Mouse (Mus musculus): Measurements from ENCODE around the gene Egr2.

Gene Egr2

DNA sequence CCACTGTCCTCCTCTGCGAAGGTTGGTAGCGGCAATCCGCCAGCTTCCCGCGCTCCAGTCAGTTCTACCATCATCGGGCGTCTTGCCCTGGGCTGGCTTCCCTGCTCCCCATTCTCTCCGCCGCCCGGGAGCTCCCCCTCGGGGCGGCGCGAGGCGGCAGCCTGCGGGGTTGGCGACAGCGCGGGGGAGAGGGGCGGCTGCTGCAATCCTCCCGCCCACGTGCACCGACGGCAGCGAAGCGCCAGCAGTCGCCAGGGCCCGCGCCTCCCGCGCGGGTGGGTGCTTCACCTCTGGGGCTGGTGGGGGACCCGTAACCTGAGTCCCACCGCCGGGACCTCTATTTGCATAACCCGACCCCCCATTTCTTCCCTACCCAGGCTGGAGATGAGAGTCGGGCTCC, at the start of gene Egr2:
Gene Egr2 (plus strand): TSS at position 220 of the 400 bp plus-strand sequence.
- no peak for DNase-seq (ENCODE audit: low spot score)

DNA sequence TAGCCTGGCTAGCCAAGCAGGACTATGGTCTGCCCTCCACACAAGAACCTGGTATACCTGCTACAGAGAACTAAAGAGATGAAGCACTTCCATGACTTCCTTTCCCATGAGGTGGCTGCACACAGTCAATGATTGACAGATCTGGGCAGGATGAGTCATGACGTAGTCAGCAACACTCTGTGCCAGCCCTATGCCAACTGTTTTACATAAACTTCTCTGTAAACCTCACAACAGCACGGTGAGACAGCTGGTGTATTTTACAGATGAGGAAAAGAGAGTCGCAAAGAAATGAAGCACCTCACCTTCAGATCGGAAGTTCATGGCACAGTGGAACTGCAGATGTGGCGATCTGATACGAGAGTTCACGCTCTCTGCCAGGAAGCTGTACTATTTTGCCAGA, 47.8 kb upstream of the Egr2 start:
- no peak for DNase-seq (ENCODE audit: low spot score)

DNA sequence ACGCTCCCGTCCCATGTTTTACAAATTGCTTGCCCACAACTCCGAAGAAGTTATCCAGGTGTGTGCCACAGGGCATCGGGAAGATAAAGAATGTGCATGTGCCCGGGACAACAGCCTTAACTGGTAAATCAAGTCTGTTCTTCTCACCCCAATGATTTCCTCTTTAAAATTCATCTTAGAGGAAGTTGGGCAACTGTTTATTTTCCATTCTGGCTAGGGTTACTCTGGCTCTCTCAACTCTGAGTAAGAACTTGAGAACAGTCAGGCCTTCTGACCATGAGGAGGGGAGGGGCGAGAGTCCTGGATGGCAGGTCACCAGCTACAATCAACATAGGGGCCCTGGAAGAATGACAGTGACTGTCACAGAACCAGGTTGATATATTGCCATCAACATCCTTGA, 45.4 kb upstream of the Egr2 start:
- no peak for DNase-seq (ENCODE audit: low spot score)

DNA sequence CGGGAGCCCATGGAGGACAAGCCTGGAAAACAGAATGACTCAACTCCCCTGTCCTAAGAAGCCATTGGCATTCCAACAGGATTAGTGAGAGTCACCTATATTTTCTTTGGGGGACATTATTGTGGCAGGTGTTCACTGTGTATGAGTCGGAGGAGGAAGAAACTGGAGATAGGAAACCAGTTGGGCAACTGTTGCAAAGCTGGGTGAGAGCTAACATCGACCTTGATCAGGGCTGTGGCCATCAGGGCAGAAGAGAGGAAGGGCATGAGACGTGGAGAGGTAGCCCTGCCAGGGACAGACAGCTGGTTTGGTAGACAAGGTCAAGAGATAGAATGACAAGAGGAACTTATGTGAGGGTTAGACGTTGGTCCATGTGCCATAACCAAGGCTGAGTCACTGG, 44.6 kb upstream of the Egr2 start:
- DNase-seq (ENCODE audit: low spot score), result no peak

DNA sequence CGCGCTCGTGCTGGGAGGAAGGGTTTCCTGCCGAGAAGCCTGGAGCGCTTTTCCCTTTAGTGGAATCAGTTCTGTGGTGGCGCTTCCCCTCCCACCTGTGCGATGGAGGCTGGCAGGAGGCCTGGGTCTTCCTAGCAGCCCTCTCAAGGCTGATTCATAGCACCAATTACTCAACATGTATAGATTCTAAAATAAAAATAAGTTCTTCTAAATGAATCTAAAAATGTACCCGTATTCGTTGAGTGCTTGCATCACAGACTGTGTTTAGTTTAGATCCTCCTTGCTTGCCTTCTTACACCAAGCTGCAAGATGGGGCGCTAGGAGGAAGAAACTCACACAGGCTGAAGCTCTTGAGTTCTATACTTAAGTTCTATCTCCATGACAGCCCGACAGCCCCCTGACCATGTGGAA, 43.1 kb upstream of the Egr2 start:
- DNase-seq (ENCODE audit: low spot score), result no peak

DNA sequence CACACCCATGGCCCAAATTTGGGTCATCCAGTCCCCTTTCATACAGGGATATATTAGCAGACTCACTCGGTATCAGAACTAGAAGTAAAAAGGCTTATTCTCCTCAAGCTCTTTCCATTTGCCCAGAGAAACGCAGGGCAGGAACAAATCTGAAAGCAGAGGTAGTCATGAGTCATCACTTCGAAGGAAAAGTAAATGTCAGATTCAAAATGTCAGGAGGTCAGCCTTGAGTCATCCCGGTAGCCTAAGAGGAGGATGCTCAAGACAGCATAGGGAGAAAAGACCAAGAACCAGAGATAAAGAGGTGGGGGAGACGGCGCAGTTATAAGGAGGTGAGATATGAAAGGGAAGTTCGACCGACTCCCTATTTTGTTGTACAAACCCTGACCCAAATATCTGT, 41.7 kb upstream of the Egr2 start:
- DNase-seq (ENCODE audit: low spot score), result no peak

DNA sequence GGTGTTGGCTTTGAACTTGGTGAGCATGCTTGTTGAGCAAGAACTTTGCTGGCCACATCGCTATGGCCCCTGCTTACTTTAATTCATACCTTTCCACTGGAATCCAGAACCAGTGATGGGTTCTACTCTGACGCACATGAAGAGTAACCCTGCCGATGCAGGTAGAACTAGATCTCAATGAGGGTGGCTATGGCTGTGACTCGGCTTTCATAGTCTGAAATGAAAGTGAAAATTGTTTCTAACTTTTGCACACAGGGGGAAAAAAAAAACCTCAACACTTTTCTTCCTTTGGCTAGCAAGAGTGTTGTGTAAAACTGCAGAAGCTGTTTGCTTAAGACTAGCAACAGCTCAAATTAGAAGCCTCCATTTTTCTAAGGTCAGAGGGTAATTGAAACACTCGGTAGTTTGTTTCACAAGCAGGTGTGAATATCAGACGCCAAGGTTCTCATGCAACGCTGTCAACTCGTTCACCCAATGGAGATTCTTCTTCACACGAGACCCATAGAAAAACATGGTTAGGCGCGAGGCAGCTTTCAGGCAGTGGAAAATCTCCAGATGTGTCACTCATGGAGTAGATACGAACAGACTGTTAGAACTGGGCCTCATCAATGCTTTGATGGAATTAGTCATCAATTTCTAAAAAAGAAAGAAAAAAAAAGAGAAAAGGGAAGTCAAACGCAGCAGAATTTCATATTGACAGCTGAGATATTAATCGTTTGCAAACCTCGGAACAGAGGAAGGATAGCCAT, 38.0 kb upstream of the Egr2 start:
- DNase-seq (ENCODE audit: low spot score), result no peak

DNA sequence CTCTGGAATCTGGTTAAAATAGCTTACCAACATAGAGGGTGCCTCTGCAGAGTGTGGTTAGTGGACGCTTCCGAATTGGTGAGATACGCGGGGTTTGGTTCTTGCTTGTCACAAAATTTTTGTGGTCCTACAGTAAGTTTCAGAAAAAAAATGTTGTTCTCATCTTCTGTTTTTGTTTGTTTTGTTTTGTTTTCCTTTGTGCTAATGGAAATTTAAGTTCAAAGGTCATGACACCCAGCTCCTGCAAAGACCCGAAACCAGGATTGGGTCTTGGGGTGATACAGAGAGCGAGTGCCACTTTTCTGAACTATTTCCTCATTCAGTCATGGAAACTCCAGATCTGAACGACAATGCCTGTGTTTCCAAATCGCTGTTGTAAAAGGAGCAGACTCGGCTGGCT, 37.3 kb upstream of the Egr2 start:
- no peak for DNase-seq (ENCODE audit: low spot score)

DNA sequence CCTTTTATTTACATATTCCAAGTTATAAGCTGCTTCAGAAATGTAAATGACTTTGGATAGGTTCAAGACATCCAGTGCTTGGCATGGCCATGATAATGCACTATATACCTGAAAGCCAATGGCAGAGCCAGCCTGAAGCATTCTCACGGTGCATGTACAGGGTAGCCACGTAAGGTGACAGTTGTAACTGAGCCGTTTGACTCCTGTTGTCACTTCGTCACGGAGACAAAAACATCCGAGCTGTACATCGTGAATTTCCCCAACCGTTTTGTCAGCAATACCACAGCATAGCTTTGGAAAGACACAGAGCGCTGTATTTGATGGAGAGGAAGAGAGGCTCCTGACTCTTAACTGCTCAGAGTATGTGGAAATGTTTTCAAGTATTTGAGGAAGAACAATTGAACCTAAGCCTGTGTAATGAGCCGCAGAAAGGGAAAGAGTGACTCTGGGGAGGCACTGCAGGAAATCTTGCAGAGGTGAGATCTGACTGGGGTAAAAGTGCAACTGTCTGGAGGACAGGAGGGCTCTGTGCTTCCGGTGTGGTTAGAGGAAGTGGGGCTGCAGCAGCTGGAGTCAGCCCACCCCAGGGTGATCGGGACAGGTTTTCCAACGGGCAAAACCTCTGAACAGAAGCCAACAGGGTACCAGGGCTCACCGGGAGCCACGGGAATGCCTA, 31.8 kb upstream of the Egr2 start:
- DNase-seq (ENCODE audit: low spot score), result no peak

DNA sequence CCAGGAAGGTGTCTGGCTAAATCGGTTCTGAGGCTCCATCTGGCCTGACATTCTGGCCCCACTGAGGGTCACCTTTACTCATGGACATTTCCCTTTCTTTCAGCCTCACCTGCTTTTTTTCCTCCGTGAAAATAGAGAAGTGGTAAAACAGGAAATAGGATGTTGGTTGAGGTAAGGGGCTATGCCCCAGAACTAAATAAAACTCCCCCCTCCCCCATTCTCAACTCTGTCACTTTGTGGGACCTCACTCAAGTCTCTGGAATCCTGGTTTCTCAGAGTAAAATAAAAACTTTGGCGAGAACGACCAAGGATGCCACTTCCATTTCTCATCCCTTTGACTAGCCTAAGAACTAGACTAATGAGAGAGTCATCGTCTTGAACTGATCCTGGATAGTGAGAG, 31.2 kb upstream of the Egr2 start:
- DNase-seq (ENCODE audit: low spot score), result no peak

DNA sequence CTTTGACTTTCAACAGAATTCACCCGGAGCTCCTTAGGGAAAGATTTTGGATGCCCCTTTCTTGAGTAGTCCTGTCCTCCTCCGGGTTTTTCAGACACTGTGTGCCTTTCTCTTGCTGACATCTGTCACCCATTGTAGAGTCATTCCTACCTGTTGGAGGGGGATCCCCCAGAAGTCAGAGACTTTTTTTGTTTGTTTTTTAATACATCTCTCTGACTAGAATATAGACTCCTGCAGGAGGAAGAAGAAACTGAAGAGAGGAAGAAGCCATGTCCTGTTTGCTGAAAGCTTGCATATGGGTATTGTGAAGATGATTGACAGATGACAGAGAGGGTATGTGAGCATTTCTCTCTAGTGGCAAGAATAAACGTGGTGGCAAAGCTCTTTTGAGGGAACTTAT, 30.0 kb upstream of the Egr2 start:
- no peak for DNase-seq (ENCODE audit: low spot score)

DNA sequence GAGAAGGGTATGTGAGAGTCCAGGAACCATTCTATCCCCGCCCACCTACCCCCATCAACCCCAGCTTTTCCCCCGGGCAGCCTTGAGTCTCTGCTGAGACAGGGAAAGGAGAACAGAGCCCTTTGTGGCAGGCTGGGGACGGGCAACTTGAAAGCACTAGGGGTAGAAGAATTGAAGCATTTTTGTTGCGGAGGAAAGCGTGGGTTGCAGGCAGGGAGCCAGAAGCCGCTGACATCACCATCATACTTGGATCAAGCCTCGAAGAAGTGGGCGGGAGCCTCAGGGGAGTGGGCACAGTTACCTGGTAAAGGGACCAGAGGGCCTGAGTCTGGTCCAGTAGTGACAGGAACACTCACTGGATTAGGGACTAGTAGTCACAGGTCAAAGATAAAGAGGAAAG, 23.1 kb upstream of the Egr2 start:
- no peak for DNase-seq (ENCODE audit: low spot score)

DNA sequence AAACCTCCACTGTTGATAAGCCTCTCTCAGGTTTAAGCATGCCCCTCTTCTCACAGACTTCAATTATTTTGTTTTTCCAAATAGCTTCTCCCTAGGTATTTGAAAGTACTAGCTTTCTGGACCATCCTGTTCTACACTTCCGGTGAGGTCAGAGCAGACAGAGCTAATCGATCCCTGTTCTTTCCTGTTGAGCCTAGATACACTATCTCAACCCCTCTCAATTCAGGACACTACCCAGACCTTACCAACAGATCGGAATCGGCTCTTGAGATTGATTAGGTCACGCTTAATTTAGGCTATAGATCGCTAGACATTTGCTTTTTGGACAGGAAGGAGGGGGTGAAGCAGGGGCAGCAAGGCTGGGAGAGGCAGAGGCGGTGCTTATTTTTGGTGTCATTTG, 22.4 kb upstream of the Egr2 start:
- no peak for DNase-seq (ENCODE audit: low spot score)

DNA sequence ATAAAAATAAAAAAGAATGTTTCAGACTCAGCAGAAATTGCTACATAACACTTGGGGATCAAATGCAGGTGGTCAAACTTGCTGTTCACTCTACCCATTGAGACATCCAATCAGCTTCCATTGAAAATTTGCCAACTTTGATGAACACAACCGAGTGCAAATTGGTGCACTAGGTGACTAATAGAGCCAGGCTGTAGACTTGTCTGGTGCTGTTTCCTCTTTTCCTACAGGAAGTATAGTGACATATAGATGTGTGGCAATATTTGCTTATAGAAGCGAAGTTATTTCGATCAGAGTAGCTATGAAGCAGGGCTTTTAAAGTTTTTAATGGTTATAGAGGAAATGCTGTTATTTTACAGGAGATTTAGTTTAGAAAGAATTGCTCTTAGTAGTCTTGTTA, 16.5 kb upstream of the Egr2 start:
- no peak for DNase-seq (ENCODE audit: low spot score)

DNA sequence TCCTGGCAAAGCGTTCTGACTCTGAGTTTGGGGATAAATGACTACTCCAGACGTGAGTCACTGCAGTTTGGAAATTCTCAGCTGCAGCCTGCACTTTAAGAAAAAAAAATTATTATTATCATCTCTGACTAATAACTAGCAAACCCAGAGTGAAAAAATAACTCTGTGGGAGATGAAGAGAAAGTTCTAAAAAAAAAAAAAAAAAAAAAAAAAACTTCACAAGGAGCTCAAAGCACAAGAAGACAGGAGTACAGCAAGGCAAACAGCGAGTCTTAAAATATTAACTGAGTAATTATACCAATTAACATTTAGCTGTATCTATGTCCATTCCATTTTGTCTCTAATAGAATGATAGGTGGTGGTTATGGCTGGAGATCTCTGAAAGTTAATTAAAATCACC, 11.1 kb upstream of the Egr2 start:
- DNase-seq (ENCODE audit: low spot score), result no peak

DNA sequence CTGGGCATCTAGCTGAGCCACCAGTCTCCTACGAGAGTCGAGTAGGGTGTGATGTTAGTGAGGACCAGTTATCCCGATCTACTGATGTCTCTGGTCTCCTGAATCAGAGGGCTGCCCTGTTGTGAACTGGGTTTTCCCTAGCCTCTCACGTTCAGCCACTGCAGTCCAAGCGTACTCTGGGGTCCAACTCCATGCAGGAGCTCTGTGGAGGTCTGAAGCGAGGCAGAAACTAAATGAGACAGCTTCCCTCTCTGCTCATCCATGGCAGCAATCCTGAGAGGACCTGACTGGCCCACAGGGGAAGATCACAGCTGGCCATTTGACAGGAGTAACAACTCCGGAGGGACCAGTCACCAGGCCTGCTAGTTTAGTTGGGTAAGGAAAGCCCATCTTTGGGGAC, 10.6 kb upstream of the Egr2 start:
- no peak for DNase-seq (ENCODE audit: low spot score)

DNA sequence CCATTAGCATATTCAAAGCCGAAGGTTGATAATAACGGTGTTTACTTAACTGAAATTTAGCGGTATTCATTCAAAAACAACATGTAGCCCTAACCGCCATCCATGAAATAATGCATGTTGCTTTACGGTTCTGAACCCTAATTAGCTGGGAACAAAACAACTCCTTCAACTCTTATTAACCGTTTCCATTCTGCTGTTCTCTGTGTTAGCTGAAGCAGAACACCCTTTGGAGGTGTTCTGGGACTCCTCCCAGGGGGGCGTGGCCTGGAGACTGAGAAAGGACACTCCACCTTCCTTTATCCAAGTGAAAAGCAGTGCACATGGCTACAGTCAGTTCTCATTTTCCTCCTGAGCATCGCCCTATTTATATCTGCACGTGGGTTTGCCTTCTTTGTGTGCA, 8.8 kb upstream of the Egr2 start:
- no peak for DNase-seq (ENCODE audit: low spot score)

DNA sequence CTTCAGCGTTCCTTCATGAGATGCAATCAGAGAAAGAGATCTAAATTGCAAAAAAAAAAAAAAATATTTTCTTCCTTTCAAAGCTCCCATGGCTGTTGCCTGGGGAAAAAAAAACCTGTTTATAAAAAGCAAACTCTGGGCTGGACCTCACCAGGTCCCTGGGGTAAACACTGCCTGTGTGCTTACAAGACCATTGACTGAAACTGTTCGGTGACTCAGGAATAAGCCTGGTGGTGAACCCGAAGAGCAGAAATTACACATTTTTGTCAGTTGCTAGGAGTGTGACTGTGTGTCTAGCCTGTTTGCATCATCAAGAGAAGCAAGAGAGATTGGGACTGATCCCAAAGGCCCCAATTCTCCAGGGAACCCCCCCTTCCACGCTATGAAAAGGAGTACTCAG, 5.5 kb upstream of the Egr2 start:
- DNase-seq (ENCODE audit: low spot score), result no peak

DNA sequence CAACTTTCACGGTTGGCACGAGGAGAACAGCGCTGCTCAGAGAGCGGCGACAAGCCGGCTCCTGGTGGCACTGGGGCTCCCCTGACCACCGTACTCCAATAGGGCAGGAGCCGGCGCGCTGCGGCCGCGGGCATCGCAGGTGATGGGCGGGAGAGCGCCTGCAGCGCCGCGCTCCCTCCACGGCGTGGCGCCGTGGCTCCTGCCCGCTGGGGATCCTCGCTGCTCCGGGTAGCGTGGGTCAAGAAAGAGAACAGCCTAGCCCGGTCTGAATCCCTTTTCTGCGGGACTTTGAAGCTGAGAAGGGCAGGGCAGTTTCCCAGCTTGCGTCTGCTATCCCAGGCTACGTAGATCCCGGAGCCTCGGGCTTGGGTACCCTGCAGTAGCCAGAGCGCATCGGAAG, 697 bp downstream of the Egr2 start:
- DNase-seq (ENCODE audit: low spot score), result peak; percentile 52

DNA sequence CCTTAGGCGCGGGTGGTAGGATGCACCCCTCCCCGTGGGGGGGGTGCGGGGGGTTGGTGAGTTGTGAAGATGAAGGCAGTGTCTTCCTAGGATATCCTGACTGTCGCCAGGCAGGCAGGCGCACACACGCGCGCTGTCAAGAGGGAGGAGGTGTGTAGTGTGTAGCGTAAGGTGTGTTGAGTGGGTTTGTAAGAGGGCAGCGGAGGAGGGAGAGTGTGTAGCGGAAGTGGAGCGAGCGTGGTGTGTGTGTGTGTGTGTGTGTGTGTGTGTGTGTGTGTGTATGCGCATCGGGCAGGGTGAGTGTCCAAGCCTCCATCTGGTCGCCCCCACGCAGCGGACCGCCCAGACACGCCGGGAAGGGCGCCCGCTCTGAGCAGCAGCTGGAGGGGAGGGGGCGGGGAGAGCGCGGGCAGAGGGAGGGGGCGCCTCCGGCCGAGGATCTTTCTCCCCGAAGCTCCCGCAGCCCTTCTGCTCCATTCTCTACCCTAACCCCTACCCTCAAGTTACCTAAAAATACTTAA, 1.4 kb downstream of the Egr2 start:
- no peak for DNase-seq (ENCODE audit: low spot score)

DNA sequence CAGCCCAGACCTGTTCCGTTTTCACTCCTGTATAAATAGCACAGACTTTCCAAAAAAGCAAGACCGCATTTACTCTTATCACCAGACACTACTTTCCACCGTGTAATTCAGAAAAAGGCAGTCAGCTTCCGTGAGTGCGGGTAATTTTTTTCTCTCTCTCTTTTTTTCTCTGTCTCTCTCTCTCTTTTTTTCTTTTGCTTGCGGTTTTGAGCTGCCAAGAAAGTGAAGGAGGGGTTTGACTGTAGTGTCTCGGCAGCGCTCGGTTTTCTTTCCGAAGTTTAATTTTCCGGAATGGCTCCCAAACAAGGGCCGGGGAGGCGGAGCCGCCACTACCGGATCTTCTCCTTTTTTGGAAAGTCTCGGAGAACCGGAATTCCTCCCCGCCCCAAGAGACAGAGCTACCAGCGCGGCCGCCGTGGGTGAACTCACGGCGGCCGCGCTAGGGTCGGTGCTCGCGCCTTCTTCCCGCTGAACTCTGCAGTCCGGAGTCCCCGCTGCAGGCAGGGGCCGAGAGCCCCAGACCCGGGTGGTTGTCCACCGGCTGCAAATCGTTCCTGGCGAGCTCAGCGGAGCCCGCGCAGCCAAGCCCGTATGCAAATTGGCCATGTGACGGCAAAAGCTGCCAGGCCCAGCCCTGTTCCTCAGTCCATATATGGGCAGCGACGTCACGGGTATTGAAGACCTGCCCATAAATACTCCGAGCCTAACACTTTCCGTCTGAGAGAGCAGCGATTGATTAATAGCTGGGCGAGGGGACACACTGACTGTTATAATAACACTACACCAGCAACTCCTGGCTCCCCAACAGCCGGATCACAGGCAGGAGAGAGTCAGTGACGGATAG, 2.1 kb downstream of the Egr2 start:
- peak; percentile 76 for DNase-seq (ENCODE audit: low spot score)

DNA sequence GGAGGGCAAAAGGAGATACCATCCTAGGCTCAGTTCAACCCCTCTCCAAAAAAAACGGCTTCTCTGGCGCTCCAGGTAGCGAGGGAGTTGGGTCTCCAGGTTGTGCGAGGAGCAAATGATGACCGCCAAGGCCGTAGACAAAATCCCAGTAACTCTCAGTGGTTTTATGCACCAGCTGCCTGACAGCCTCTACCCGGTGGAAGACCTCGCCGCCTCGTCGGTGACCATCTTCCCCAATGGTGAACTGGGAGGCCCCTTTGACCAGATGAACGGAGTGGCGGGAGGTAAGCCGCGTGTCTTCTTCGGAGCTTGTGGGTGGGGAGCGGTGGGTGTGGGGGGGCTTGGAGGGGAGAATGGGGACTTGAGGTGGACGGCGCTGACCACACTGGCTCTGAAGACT, 2.8 kb downstream of the Egr2 start:
- no peak for DNase-seq (ENCODE audit: low spot score)

Measured in ovary, postnatal 10 days (tissue).